Mouse (Mus musculus) cortical plate, adult 2 months (tissue): ENCODE results near the gene Slc35c1.

Experiments
- CTCF ChIP-seq: fragments of 200-500 bp; IDR thresholded peaks from 2 replicates; pipeline ENCODE4 v1.5.1; 2011; ENCODE audit warnings: mild to moderate bottlenecking, control low read depth, low read length; ENCODE audit not compliant: insufficient read depth; ENCODE audit errors: extremely low read depth
- POLR2A ChIP-seq: fragments of 200-500 bp; IDR thresholded peaks from 2 replicates; pipeline ENCODE4 v1.6.1; 2011; ENCODE audit warnings: mild to moderate bottlenecking, low read length, control low read depth; ENCODE audit not compliant: insufficient read depth; ENCODE audit errors: extremely low read depth

DNA sequence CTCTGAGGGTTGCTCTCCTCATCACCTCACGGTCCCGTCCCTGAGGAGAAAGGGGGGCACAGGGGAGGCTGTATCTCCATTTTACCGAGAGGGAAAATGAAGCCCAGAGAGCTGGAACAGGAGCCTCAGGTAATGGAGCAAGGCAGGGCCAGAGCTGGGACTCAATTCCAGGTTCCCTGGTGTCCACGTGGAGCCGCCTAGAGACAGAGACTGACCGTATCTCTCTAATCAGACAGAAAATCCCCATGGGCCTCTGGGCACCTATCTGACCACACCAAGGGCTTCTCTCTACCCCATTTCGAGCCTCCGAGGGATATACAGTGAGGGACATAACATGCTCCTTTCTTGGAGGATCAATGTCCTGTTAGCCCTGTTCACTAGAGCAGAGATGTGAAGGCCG lies 37.2 kb downstream of the Slc35c1 start:
- no peak for TF ChIP-seq CTCF
- TF ChIP-seq POLR2A: no peak
